Mouse (Mus musculus) erythroblast, embryonic 14.5 days (primary cell): ENCODE measurements around the gene Olfm3.

Experiments used
- GATA1 ChIP-seq: IDR thresholded peaks from 2 replicates; pipeline ENCODE4 v1.6.1; 2012; ENCODE audit warnings: low read length, inconsistent platforms, mixed read lengths
- TAL1 ChIP-seq: IDR thresholded peaks from 3 replicates; pipeline ENCODE4 v1.6.1; 2012; ENCODE audit warnings: low read length, inconsistent platforms, mixed read lengths

DNA sequence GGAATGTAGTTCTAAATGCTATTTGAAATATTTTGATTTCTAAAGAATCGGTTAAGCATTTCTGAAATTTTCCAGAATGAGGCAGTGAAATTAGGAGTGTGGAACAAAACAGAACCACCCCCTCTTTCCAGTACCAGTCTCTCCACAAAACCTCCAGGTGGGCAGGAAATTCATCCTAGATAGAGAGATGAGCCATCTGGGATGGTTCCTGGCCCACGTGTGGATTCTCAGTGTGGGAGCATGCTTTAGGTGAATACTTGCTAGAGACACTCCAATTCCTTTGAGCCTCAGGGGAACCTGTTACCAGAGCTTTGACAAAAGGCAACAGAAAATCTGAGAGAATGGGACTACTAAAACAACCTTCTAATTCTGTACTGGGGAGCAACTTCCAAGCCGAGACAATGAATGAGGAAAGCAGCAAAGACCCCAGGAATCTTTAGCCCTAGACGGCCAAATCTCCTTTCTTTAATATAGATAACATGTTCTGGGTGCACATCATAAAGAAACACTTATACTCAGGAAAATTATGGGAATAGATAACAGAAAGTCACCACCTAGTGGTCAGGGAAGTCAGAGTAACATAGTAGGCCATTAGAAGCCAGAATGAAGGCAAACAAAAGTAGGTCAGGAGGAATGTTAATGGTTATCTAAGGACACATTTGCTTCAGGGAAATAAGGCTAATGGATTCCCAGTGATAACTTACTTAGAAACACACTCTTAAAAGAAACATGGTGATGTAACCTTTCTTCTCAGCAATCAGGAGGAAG lies 58.6 kb downstream of the Olfm3 start:
- TF ChIP-seq TAL1 (no peak), GATA1 (no peak)
